Mouse (Mus musculus): ENCODE results near the gene Dctn5. TPM values are rescaled to one million over a fixed set of nuclear protein-coding genes. Genes with fewer than 3 reads are reported as not detected.

Gene Dctn5
- total and polyA plus RNA-seq, 2 experiments from 2014 or later = 28.9 to 44.4 TPM

DNA sequence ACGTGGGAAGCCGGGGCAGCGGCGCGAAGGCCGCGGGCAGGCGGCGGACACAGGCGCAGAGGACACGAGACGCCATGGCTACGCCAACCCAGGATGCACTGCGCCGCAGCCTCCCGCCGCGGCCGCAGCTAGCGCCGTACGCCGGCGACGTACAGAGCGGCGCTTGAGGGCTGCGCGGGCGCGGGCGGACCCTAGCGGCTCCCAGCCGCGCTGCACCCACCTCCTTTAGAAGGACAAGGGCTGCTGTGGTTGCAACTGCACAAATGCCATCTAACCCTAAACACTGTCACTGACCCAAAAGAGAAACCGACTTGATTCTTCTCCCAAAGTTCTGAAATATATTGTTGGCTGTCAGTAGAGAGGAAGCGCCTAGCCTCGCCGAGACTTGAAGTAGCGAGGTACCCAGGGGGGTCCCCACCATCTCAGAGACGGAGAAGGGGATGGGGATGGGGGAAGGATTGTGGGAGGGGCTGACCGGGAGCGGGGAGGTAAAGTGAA lies 31.0 kb upstream of the Dctn5 start, which contains the start of gene Ndufab1:
Gene Ndufab1 (minus strand): TSS at position 140 of the 498 bp plus-strand sequence.
- Histone ChIP-seq H3K4me3 (ENCODE audit: low read depth, low read length) (peak within 1 kb of the TSS; percentile 87), H3K4me1 (ENCODE audit: control insufficient read depth, insufficient read depth) (peaks cover 10% of the 10 kb centered on the region; the same call in 1 of the 2 replicates), H3K36me3 (replicated peaks; ENCODE audit: control insufficient read depth, insufficient read depth, low read length) (peaks cover 19% of the 10 kb centered on the region), H3K4me2 (ENCODE audit: low read depth, low read length) (peak within 1 kb of the TSS; percentile 82), H3K27ac (ENCODE audit: low read depth) (peak within 1 kb of the TSS; percentile 79), H3K27me3 (ENCODE audit: control insufficient read depth, insufficient read depth, low read length) (no peaks in the 10 kb centered on the region), H3K9ac (replicated peaks; ENCODE audit: low read depth, low read length) (peak within 1 kb of the TSS; percentile 92), H3K9me3 (replicated peaks; ENCODE audit: control insufficient read depth, low read length) (no peaks in the 10 kb centered on the region)
- TF ChIP-seq CTCF (IDR thresholded peaks at IDR 0.05; ENCODE audit: low read depth) (peak; percentile 70), EP300 (IDR thresholded peaks at IDR 0.05; ENCODE audit: low read depth) (peak; percentile 55)
- under 1% methylated on average over 31 of the region's 43 CpGs for WGBS
- peak; percentile 88 for DNase-seq (ENCODE audit: low spot score)
- ATAC-seq (ENCODE audit: insufficient read depth, low read depth) = peak; percentile 98

DNA sequence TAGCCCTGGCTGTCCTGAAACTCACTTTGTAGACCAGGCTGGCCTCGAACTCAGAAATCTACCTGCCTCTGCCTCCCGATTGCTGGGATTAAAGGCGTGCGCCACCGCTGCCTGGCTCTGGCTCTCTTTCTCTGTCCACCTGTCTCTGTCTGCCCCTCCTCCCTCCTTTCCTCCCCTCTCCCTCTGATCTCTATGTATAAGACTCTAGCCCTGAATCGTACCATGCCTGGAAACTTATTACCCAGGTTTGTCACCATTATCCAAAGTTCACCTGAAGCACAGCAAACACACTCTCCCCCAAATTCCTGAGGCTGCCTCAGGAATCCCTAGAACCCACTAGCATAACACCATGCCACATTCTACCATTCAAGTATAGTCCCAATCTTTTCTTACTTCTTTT lies 24.6 kb upstream of the Dctn5 start:
- TF ChIP-seq EP300 (IDR thresholded peaks at IDR 0.05; ENCODE audit: low read depth) = no peak
- no peaks in the 10 kb centered on the region for H3K9me3 ChIP-seq (replicated peaks; ENCODE audit: control insufficient read depth, low read length)
- no peak overlapping the region for H3K4me3 ChIP-seq (ENCODE audit: low read depth, low read length)
- H3K27ac ChIP-seq (ENCODE audit: low read depth) = no peak overlapping the region
- H3K36me3 ChIP-seq (replicated peaks; ENCODE audit: control insufficient read depth, insufficient read depth, low read length) = peaks cover 14% of the 10 kb centered on the region; the same call in 1 of the 2 replicates
- H3K27me3 ChIP-seq (ENCODE audit: control insufficient read depth, insufficient read depth, low read length) = no peaks in the 10 kb centered on the region
- 89% methylated on average over 6 of the region's 6 CpGs for WGBS
- H3K4me2 ChIP-seq (ENCODE audit: low read depth, low read length) = no peak overlapping the region
- no peak for DNase-seq (ENCODE audit: low spot score)
- H3K9ac ChIP-seq (replicated peaks; ENCODE audit: low read depth, low read length) = no peak overlapping the region
- no peak for ATAC-seq (ENCODE audit: insufficient read depth, low read depth)
- H3K4me1 ChIP-seq (ENCODE audit: control insufficient read depth, insufficient read depth) = no peaks in the 10 kb centered on the region

DNA sequence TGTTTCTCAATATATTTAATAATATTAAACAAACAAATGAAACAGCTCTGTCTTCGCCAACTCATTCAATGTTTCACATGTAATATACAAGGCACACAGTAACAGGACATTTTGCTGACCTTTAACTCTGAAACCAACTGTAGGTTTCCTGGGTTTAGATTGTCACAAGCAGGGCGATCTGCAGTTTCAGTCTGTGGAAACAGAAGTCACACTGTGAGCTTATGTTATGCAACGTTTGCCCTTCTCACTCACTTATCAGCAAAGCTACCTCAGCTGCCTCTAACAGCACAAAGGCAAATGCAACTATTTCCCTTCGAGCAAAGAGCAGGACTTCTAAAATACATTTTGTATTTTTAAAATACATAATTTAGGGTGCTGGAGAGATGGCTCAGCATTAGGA lies 9.3 kb upstream of the Dctn5 start:
- TF ChIP-seq CTCF (IDR thresholded peaks at IDR 0.05; ENCODE audit: low read depth) = no peak
- no peak for TF ChIP-seq EP300 (IDR thresholded peaks at IDR 0.05; ENCODE audit: low read depth)
- no peak overlapping the region for H3K9ac ChIP-seq (replicated peaks; ENCODE audit: low read depth, low read length)
- no peaks in the 10 kb centered on the region for H3K27me3 ChIP-seq (ENCODE audit: control insufficient read depth, insufficient read depth, low read length)
- H3K4me2 ChIP-seq (ENCODE audit: low read depth, low read length) = no peak overlapping the region
- no peaks in the 10 kb centered on the region for H3K4me1 ChIP-seq (ENCODE audit: control insufficient read depth, insufficient read depth)
- no peak overlapping the region for H3K27ac ChIP-seq (ENCODE audit: low read depth)
- no peaks in the 10 kb centered on the region for H3K9me3 ChIP-seq (replicated peaks; ENCODE audit: control insufficient read depth, low read length)
- ATAC-seq (ENCODE audit: insufficient read depth, low read depth) (no peak), DNase-seq (ENCODE audit: low spot score) (no peak)
- H3K4me3 ChIP-seq (ENCODE audit: low read depth, low read length) = no peak overlapping the region
- WGBS = 72% methylated on average over 4 of the region's 4 CpGs
- H3K36me3 ChIP-seq (replicated peaks; ENCODE audit: control insufficient read depth, insufficient read depth, low read length) = peaks cover 44% of the 10 kb centered on the region

DNA sequence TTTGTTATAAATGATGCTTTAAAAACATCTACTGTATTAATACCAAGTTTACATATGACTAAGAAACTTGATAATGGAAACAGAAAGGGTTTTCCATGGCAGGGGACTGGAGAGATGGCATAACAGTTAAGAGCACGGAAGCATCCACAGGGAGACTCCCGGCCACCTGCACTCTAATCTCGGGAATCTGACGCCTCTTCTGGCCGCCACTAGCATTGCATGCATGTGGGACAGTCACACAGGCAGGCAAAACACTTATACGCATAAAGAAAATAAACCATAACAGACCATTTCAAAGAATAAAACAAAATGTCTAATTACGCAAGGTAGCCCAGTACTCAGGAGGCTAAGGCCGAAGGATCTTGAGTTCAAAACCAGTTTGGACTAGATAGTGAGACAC lies 7.2 kb upstream of the Dctn5 start:
- Histone ChIP-seq H3K27me3 (ENCODE audit: control insufficient read depth, insufficient read depth, low read length) (no peaks in the 10 kb centered on the region), H3K27ac (ENCODE audit: low read depth) (no peak overlapping the region), H3K4me2 (ENCODE audit: low read depth, low read length) (no peak overlapping the region), H3K36me3 (replicated peaks; ENCODE audit: control insufficient read depth, insufficient read depth, low read length) (peaks cover 36% of the 10 kb centered on the region), H3K4me3 (ENCODE audit: low read depth, low read length) (no peak overlapping the region), H3K4me1 (ENCODE audit: control insufficient read depth, insufficient read depth) (no peaks in the 10 kb centered on the region), H3K9me3 (replicated peaks; ENCODE audit: control insufficient read depth, low read length) (no peaks in the 10 kb centered on the region), H3K9ac (replicated peaks; ENCODE audit: low read depth, low read length) (no peak overlapping the region)
- TF ChIP-seq EP300 (IDR thresholded peaks at IDR 0.05; ENCODE audit: low read depth) (no peak), CTCF (IDR thresholded peaks at IDR 0.05; ENCODE audit: low read depth) (no peak)
- DNase-seq (ENCODE audit: low spot score) (no peak), ATAC-seq (ENCODE audit: insufficient read depth, low read depth) (no peak)
- 72% methylated on average over 8 of the region's 8 CpGs for WGBS

DNA sequence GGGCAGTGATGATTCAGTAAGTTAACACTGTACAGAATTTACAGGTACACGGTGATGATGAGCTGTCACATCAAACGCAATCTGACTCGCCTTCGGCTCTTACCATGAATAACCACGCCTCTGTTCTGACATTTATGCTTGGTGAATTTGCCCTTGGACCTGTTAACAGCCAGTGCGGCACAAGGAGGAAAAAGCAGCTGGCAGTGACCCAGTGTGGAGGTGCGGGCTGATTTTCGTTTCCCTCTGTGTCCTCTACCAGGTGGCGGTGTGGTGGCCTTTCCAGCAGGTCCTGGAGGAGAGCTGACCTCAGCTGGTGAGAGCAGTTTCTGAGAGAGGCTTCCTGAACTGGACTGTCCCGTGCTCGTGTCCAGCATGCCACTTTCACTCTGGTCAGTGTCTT lies 5.9 kb upstream of the Dctn5 start:
- Histone ChIP-seq H3K27me3 (ENCODE audit: control insufficient read depth, insufficient read depth, low read length) (no peaks in the 10 kb centered on the region), H3K9me3 (replicated peaks; ENCODE audit: control insufficient read depth, low read length) (no peaks in the 10 kb centered on the region), H3K27ac (ENCODE audit: low read depth) (no peak overlapping the region), H3K4me1 (ENCODE audit: control insufficient read depth, insufficient read depth) (0 out of 2 replicates have a peak, but pooled peaks cover 3% of the 10 kb centered on the region), H3K4me3 (ENCODE audit: low read depth, low read length) (no peak overlapping the region), H3K36me3 (replicated peaks; ENCODE audit: control insufficient read depth, insufficient read depth, low read length) (peaks cover 32% of the 10 kb centered on the region), H3K4me2 (ENCODE audit: low read depth, low read length) (no peak overlapping the region), H3K9ac (replicated peaks; ENCODE audit: low read depth, low read length) (no peak overlapping the region)
- DNase-seq (ENCODE audit: low spot score) (no peak), ATAC-seq (ENCODE audit: insufficient read depth, low read depth) (no peak)
- no peak for TF ChIP-seq EP300 (IDR thresholded peaks at IDR 0.05; ENCODE audit: low read depth)
- TF ChIP-seq CTCF (IDR thresholded peaks at IDR 0.05; ENCODE audit: low read depth) = no peak
- WGBS = 90% methylated on average over 11 of the region's 11 CpGs

DNA sequence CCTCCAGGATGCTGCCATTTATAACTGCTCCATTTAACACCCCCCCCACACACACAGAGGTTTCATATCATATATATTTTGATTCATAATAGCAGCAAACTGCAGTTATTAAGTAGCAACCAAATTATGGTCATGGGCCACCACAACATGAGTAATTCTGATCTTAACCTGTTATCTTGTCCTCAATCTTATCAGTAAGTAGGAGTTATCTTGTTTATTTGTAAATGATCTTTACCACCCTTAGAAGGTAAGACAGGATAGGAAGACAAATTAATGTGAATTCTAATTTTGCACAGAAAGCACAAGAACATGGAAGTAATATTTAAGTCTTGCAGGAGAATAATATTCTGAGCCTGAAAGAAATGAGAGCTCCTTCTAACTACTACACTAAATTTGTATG lies 1.0 kb upstream of the Dctn5 start:
- Histone ChIP-seq H3K36me3 (replicated peaks; ENCODE audit: control insufficient read depth, insufficient read depth, low read length) (peaks cover 32% of the 10 kb centered on the region), H3K9ac (replicated peaks; ENCODE audit: low read depth, low read length) (no peak overlapping the region; the same call in 1 of the 2 replicates), H3K4me1 (ENCODE audit: control insufficient read depth, insufficient read depth) (0 out of 2 replicates have a peak, but pooled peaks cover 11% of the 10 kb centered on the region), H3K27me3 (ENCODE audit: control insufficient read depth, insufficient read depth, low read length) (no peaks in the 10 kb centered on the region), H3K4me2 (ENCODE audit: low read depth, low read length) (peak overlapping the region; percentile 88), H3K27ac (ENCODE audit: low read depth) (no peak overlapping the region), H3K9me3 (replicated peaks; ENCODE audit: control insufficient read depth, low read length) (no peaks in the 10 kb centered on the region), H3K4me3 (ENCODE audit: low read depth, low read length) (peak overlapping the region; percentile 87; the same call in 1 of the 2 replicates)
- TF ChIP-seq EP300 (IDR thresholded peaks at IDR 0.05; ENCODE audit: low read depth) (no peak), CTCF (IDR thresholded peaks at IDR 0.05; ENCODE audit: low read depth) (no peak)
- ATAC-seq (ENCODE audit: insufficient read depth, low read depth) (no peak), DNase-seq (ENCODE audit: low spot score) (no peak)
